Mouse (Mus musculus): ENCODE measurements around the gene Olfr32. TPM values are rescaled to one million over a fixed set of nuclear protein-coding genes. Genes with fewer than 3 reads are reported as not detected.

Olfr32 gene
- not detected for polyA plus RNA-seq (2014; fragmentation: Illumina TruSeq; extraction: RNeasy Lipid Tissue Mini Kit (QIAGEN cat#74804); ENCODE audit: low replicate concordance)

GRCm38 (mm10) chr2:90142196-90142595, at the start of gene Olfr32:
TSS of gene Olfr32 (minus strand) at chr2:90142296.

DNA sequence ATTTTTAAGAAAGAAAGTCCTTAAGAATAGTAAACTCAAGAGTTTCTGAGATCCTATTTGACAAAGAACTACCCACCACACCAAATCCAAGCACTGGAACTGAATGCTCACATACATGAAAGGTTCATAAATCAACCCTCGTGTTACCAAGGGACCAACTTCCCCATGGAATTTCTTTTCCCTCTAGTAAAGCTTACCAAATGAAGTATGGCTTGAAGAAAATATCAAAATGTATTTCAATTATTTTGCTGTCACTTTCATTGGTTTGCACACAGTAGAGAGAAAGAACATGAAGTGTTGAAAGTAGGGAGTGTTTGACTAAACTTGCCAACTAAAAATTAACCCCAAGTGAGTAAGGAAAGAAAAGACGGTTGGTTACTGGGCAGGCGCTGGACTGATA, 10.9 kb upstream of the Olfr32 start, which contains the start of gene Olfr1270:
Olfr1270 (minus strand) TSS at position 101 of the 400 bp plus-strand sequence.

GRCm38 (mm10) chr2:90121312-90121711, 20.8 kb downstream of the Olfr32 start, which contains the start of gene Olfr1269:
TSS of gene Olfr1269 (minus strand) at chr2:90121412.

Other genes starting within 250 kb of the Olfr32 start
- not detected for gene Olfr1258, start 215.0 kb downstream of the Olfr32 start, polyA plus RNA-seq (2014; fragmentation: Illumina TruSeq; extraction: RNeasy Lipid Tissue Mini Kit (QIAGEN cat#74804); ENCODE audit: low replicate concordance)
- not detected for gene Olfr1259, start 193.6 kb downstream of the Olfr32 start, polyA plus RNA-seq (2014; fragmentation: Illumina TruSeq; extraction: RNeasy Lipid Tissue Mini Kit (QIAGEN cat#74804); ENCODE audit: low replicate concordance)
- not detected for gene Olfr1260, start 168.0 kb downstream of the Olfr32 start, polyA plus RNA-seq (2014; fragmentation: Illumina TruSeq; extraction: RNeasy Lipid Tissue Mini Kit (QIAGEN cat#74804); ENCODE audit: low replicate concordance)
- gene Olfr1261, start 151.1 kb downstream of the Olfr32 start, polyA plus RNA-seq (2014; fragmentation: Illumina TruSeq; extraction: RNeasy Lipid Tissue Mini Kit (QIAGEN cat#74804); ENCODE audit: low replicate concordance) = not detected
- gene Olfr1262, start 142.2 kb downstream of the Olfr32 start, polyA plus RNA-seq (2014; fragmentation: Illumina TruSeq; extraction: RNeasy Lipid Tissue Mini Kit (QIAGEN cat#74804); ENCODE audit: low replicate concordance) = not detected
- gene Olfr1263, start 130.2 kb downstream of the Olfr32 start, polyA plus RNA-seq (2014; fragmentation: Illumina TruSeq; extraction: RNeasy Lipid Tissue Mini Kit (QIAGEN cat#74804); ENCODE audit: low replicate concordance) = not detected
- not detected for gene Olfr1264, start 116.7 kb downstream of the Olfr32 start, polyA plus RNA-seq (2014; fragmentation: Illumina TruSeq; extraction: RNeasy Lipid Tissue Mini Kit (QIAGEN cat#74804); ENCODE audit: low replicate concordance)
- not detected for gene Olfr1265, start 107.0 kb downstream of the Olfr32 start, polyA plus RNA-seq (2014; fragmentation: Illumina TruSeq; extraction: RNeasy Lipid Tissue Mini Kit (QIAGEN cat#74804); ENCODE audit: low replicate concordance)
- gene Olfr140, start 78.7 kb downstream of the Olfr32 start, polyA plus RNA-seq (2014; fragmentation: Illumina TruSeq; extraction: RNeasy Lipid Tissue Mini Kit (QIAGEN cat#74804); ENCODE audit: low replicate concordance) = not detected
- not detected for gene Olfr1269, start 20.9 kb downstream of the Olfr32 start, polyA plus RNA-seq (2014; fragmentation: Illumina TruSeq; extraction: RNeasy Lipid Tissue Mini Kit (QIAGEN cat#74804); ENCODE audit: low replicate concordance)
- not detected for gene Olfr1270, start 10.8 kb upstream of the Olfr32 start, polyA plus RNA-seq (2014; fragmentation: Illumina TruSeq; extraction: RNeasy Lipid Tissue Mini Kit (QIAGEN cat#74804); ENCODE audit: low replicate concordance)
- gene Olfr1506, start 82.2 kb upstream of the Olfr32 start, polyA plus RNA-seq (2014; fragmentation: Illumina TruSeq; extraction: RNeasy Lipid Tissue Mini Kit (QIAGEN cat#74804); ENCODE audit: low replicate concordance) = not detected
- not detected for gene Olfr142, start 115.3 kb upstream of the Olfr32 start, polyA plus RNA-seq (2014; fragmentation: Illumina TruSeq; extraction: RNeasy Lipid Tissue Mini Kit (QIAGEN cat#74804); ENCODE audit: low replicate concordance)
- gene Olfr1271, start 128.7 kb upstream of the Olfr32 start, polyA plus RNA-seq (2014; fragmentation: Illumina TruSeq; extraction: RNeasy Lipid Tissue Mini Kit (QIAGEN cat#74804); ENCODE audit: low replicate concordance) = not detected
- not detected for gene Olfr1272, start 150.5 kb upstream of the Olfr32 start, polyA plus RNA-seq (2014; fragmentation: Illumina TruSeq; extraction: RNeasy Lipid Tissue Mini Kit (QIAGEN cat#74804); ENCODE audit: low replicate concordance)
- gene Gm13769, start 179.9 kb upstream of the Olfr32 start, polyA plus RNA-seq (2014; fragmentation: Illumina TruSeq; extraction: RNeasy Lipid Tissue Mini Kit (QIAGEN cat#74804); ENCODE audit: low replicate concordance) = not detected

All from small intestine, adult 10 weeks (tissue).